Mouse (Mus musculus) E14TG2a.4 (cell line): ENCODE results near the gene Lce1d.

Experiments used
- H3K27me3 ChIP-seq: 2 replicates; pipeline ENCODE4 v1.6.1; 2014; ENCODE audit warnings: low read length, control low read depth; ENCODE audit not compliant: insufficient read depth
- H3K36me3 ChIP-seq: 2 replicates; pipeline ENCODE4 v1.6.1; 2014; ENCODE audit warnings: low read length, control low read depth; ENCODE audit not compliant: insufficient read depth
- H3K4me1 ChIP-seq: replicated peaks from 2 replicates; pipeline ENCODE4 v1.6.1; 2014; ENCODE audit warnings: low read depth, low read length, control low read depth
- H3K4me3 ChIP-seq: replicated peaks from 2 replicates; pipeline ENCODE4 v1.5.1; 2014; ENCODE audit warnings: mild to moderate bottlenecking, low read length
- H3K9me3 ChIP-seq: 2 replicates; pipeline ENCODE4 v1.6.1; 2014; ENCODE audit warnings: low read length, control low read depth
- CTCF ChIP-seq: conservative IDR thresholded peaks from 2 replicates; pipeline ENCODE4 v1.5.1; 2014; ENCODE audit warnings: low read length
- NANOG ChIP-seq: IDR thresholded peaks from 2 replicates; pipeline ENCODE4 v1.6.1; 2014; ENCODE audit warnings: borderline replicate concordance, low read length, mixed read lengths
- POU5F1 ChIP-seq: IDR thresholded peaks from 2 replicates; pipeline ENCODE4 v1.6.1; 2014; ENCODE audit warnings: low read length, borderline replicate concordance

The Lce1d gene

GRCm38 (mm10) chr3:92670215-92670614, 16.8 kb downstream of the Lce1d start, which contains the start of gene Lce1a2:
TSS of gene Lce1a2 (minus strand) at chr3:92670315.
- no peaks in the 10 kb centered on the region for H3K4me1 ChIP-seq
- no peak within 1 kb of the TSS for H3K4me3 ChIP-seq
- H3K36me3 ChIP-seq: no peaks in the 10 kb centered on the region
- H3K27me3 ChIP-seq: no peaks in the 10 kb centered on the region
- TF ChIP-seq NANOG (no peak), CTCF (no peak), POU5F1 (no peak)
- no peaks in the 10 kb centered on the region for H3K9me3 ChIP-seq

- no peaks in the 10 kb centered on the region for H3K27me3 ChIP-seq
- TF ChIP-seq NANOG (no peak), CTCF (no peak), POU5F1 (no peak)
- no peak within 1 kb of the TSS for H3K4me3 ChIP-seq
- H3K9me3 ChIP-seq: no peaks in the 10 kb centered on the region
- no peaks in the 10 kb centered on the region for H3K36me3 ChIP-seq
- no peaks in the 10 kb centered on the region for H3K4me1 ChIP-seq
These were observed 30.2 kb downstream of the Lce1d start, which contains the start of gene Lce1b for GRCm38 (mm10) chr3:92656826-92657225. TSS of gene Lce1b (minus strand) at chr3:92656926.

- Histone ChIP-seq H3K4me3 (no peak within 1 kb of the TSS), H3K36me3 (no peaks in the 10 kb centered on the region), H3K9me3 (no peaks in the 10 kb centered on the region), H3K4me1 (no peaks in the 10 kb centered on the region), H3K27me3 (no peaks in the 10 kb centered on the region)
- no peak for TF ChIP-seq CTCF
- no peak for TF ChIP-seq NANOG
- TF ChIP-seq POU5F1: no peak
These were observed 38.8 kb downstream of the Lce1d start, which contains the start of gene Lce1a1 for GRCm38 (mm10) chr3:92648207-92648606. TSS of gene Lce1a1 (minus strand) at chr3:92648307.

GRCm38 (mm10) chr3:92639854-92640253, 47.2 kb downstream of the Lce1d start:
- H3K4me1 ChIP-seq: no peaks in the 10 kb centered on the region
- no peaks in the 10 kb centered on the region for H3K27me3 ChIP-seq
- TF ChIP-seq NANOG (no peak), POU5F1 (no peak), CTCF (no peak)
- H3K36me3 ChIP-seq: no peaks in the 10 kb centered on the region
- no peak overlapping the region for H3K4me3 ChIP-seq
- peaks cover 6% of the 10 kb centered on the region; the same call in 1 of the 2 replicates for H3K9me3 ChIP-seq

- Histone ChIP-seq H3K27me3 (no peaks in the 10 kb centered on the region), H3K4me3 (no peak overlapping the region), H3K36me3 (no peaks in the 10 kb centered on the region), H3K9me3 (peaks cover 6% of the 10 kb centered on the region; the same call in 1 of the 2 replicates), H3K4me1 (no peaks in the 10 kb centered on the region)
- TF ChIP-seq CTCF: no peak
These were observed 48.4 kb downstream of the Lce1d start for GRCm38 (mm10) chr3:92638653-92638991.

- Histone ChIP-seq H3K36me3 (no peaks in the 10 kb centered on the region), H3K9me3 (peaks cover 6% of the 10 kb centered on the region; the same call in 1 of the 2 replicates), H3K4me1 (no peaks in the 10 kb centered on the region), H3K4me3 (no peak overlapping the region), H3K27me3 (no peaks in the 10 kb centered on the region)
- TF ChIP-seq CTCF (no peak), POU5F1 (no peak), NANOG (no peak)
These were observed 49.0 kb downstream of the Lce1d start for GRCm38 (mm10) chr3:92637745-92638652.
